In the genomic region with DNA sequence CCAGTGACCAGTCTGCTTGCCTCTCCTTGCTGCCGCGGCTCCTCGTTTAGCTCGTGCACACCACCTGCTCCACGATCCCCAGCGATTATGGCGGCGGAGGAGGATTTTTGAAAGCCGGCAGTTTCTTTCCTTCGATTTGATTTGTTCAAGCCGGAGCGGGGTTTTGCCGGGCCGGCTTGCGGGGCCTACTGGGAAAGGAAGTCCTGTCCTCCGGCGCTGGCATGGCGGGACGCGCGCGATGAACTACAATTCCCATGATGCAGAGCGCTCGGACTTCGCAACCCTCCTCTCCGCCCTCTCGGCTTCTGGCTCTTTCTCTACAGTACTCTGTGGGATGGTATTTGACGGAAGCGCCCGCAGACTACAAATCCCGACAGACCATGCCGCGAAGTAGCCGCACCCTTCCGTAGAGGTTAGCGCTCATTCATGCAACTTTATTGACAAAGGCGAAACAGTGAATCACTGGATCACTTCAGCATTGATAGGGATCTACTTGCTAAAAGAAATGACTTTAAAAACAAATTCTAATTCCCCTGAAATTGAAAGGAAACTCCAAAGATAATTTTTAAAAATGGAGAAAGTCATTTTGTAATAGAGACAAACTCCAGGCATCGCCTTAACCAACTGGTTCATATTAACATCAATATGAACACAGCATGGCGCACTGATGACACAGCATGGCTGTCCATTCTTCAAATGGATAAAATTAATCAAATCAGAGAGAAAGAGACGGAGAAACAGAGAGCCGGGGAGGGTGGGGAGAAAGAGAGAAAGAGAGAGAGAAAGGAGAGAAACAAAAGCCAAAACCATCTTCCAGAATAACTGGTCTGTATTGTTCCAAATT, we compare ENCODE assay signal across 7 mouse cellular contexts. TPM values are rescaled to one million over a fixed set of nuclear protein-coding genes. Genes with fewer than 3 reads are reported as not detected.
A peak's percentile ranks its signal among the peaks of the same experiment; 100 is the strongest.
DNase-seq lines count a peak whose midpoint lies in the region; ATAC-seq lines count a peak whose summit lies in the region.

No protein-coding gene starts in this region.

- intact Hi-C loops in gastrocnemius, postnatal 36 days (cut with DNase I) = no loop called here
- intact Hi-C loops in left cerebral cortex, postnatal 25 days (cut with DNase I) = no loop called here

- H3K4me2 ChIP-seq in intestine, embryonic 15.5 days (replicated peaks) = peak overlapping the region; percentile 86

- ATAC-seq in intestine, embryonic 15.5 days = peak; percentile 99

- no peaks in the 10 kb centered on the region for H3K27me3 ChIP-seq in intestine, embryonic 15.5 days (replicated peaks)
- H3K27me3 ChIP-seq in midbrain, embryonic 10.5 days (ENCODE audit: low read depth, poor library complexity, severe bottlenecking) = no peaks in the 10 kb centered on the region

- H3K9me3 ChIP-seq in intestine, embryonic 15.5 days = no peaks in the 10 kb centered on the region
- no peaks in the 10 kb centered on the region for H3K9me3 ChIP-seq in midbrain, embryonic 10.5 days (replicated peaks)

- WGBS in intestine, embryonic 15.5 days = 5% methylated on average over 41 of the region's 41 CpGs
- 5% methylated on average over 41 of the region's 41 CpGs for WGBS in midbrain, embryonic 10.5 days

- peaks cover 9% of the 10 kb centered on the region for H3K4me1 ChIP-seq in intestine, embryonic 15.5 days (replicated peaks)
- peaks cover 26% of the 10 kb centered on the region for H3K4me1 ChIP-seq in midbrain, embryonic 10.5 days

- 0 out of 2 replicates have a peak, but pooled peaks cover 4% of the 10 kb centered on the region for H3K36me3 ChIP-seq in intestine, embryonic 15.5 days
- H3K36me3 ChIP-seq in midbrain, embryonic 10.5 days = peaks cover 18% of the 10 kb centered on the region

- peak overlapping the region; percentile 93 for H3K9ac ChIP-seq in intestine, embryonic 15.5 days

- peak overlapping the region; percentile 87 for H3K4me3 ChIP-seq in intestine, embryonic 15.5 days (replicated peaks)
- H3K4me3 ChIP-seq in midbrain, embryonic 10.5 days = peak overlapping the region; percentile 96

- H3K27ac ChIP-seq in intestine, embryonic 15.5 days = peak overlapping the region; percentile 78
- peak overlapping the region; percentile 94 for H3K27ac ChIP-seq in midbrain, embryonic 10.5 days (replicated peaks)

- peak; percentile 99 for DNase-seq in adrenal gland, adult 2 months
- DNase-seq in embryo, embryonic 11.5 days (ENCODE audit: low read depth, low spot score) = peak; percentile 95
- peak; percentile 95 to 96 for DNase-seq in gastrocnemius, postnatal 36 days
- peak; percentile 99 to 100 for DNase-seq in left cerebral cortex, postnatal 25 days (ENCODE audit: low spot score in 2 of 2)
- DNase-seq in midbrain, embryonic 10.5 days (ENCODE audit: low spot score) = peak; percentile 99
- DNase-seq in right cerebral cortex, postnatal 4 days = peak; percentile 94

RNA-seq across cellular contexts. Expression of gene Zc3h7b, which starts 14.8 kb away (rescaled TPM):
- 10 to 100 TPM; 62.9 to 87.9 TPM for total RNA-seq in adrenal gland, adult 2 months (2021)
- 54.0 and 60.6 TPM in 2 replicates for polyA plus RNA-seq in adrenal gland, adult 2 months (2012; rRNA removed)
- 10 to 100 TPM; 27.3 to 28.3 TPM for total RNA-seq in gastrocnemius, postnatal 36 days (2021)
- polyA plus RNA-seq in intestine, embryonic 15.5 days (2015; fragmentation: Nextera tagmentation; extraction: Ambion mirVana) = 16.8 and 17.2 TPM in 2 replicates
- total RNA-seq in left cerebral cortex, postnatal 25 days (2021) = 100 to 1,000 TPM; 174 to 178 TPM
- polyA plus RNA-seq in midbrain, embryonic 10.5 days (2016; fragmentation: Nextera tagmentation; extraction: Ambion mirVana) = 36.3 and 41.4 TPM in 2 replicates

RNA-seq across cellular contexts. Expression of gene Rangap1, which starts 15.3 kb away (rescaled TPM):
- 10 to 100 TPM; 57.1 to 73.0 TPM for total RNA-seq in adrenal gland, adult 2 months (2021)
- 20.8 and 24.9 TPM in 2 replicates for polyA plus RNA-seq in adrenal gland, adult 2 months (2012; rRNA removed)
- total RNA-seq in gastrocnemius, postnatal 36 days (2021) = 10 to 100 TPM; 18.9 to 19.5 TPM
- polyA plus RNA-seq in intestine, embryonic 15.5 days (2015; fragmentation: Nextera tagmentation; extraction: Ambion mirVana) = 95.0 and 102 TPM in 2 replicates
- 100 to 1,000 TPM; 210 to 216 TPM for total RNA-seq in left cerebral cortex, postnatal 25 days (2021)
- 187 and 192 TPM in 2 replicates for polyA plus RNA-seq in midbrain, embryonic 10.5 days (2016; fragmentation: Nextera tagmentation; extraction: Ambion mirVana)

RNA-seq across cellular contexts. Expression of gene Chadl, which starts 32.9 kb away (rescaled TPM):
- total RNA-seq in adrenal gland, adult 2 months (2021) = 1 to 10 TPM; 2.3 to 4.4 TPM
- polyA plus RNA-seq in adrenal gland, adult 2 months (2012; rRNA removed) = 32.2 and 38.7 TPM in 2 replicates
- 1 to 10 TPM in 1 of 2 experiments, under 1 TPM in 1; 0.67 to 1.4 TPM for total RNA-seq in gastrocnemius, postnatal 36 days (2021)
- 2.8 and 2.9 TPM in 2 replicates for polyA plus RNA-seq in intestine, embryonic 15.5 days (2015; fragmentation: Nextera tagmentation; extraction: Ambion mirVana)
- 10 to 100 TPM; 16.2 to 20.7 TPM for total RNA-seq in left cerebral cortex, postnatal 25 days (2021)
- 2.4 and 2.5 TPM in 2 replicates for polyA plus RNA-seq in midbrain, embryonic 10.5 days (2016; fragmentation: Nextera tagmentation; extraction: Ambion mirVana)

Comparison
In these comparisons a context has a peak if more than half of its experiments do, and no peak if none do; other contexts are left out.
1. Peak in every context shown above with its lines: DNase-seq, ATAC-seq, H3K4me3 ChIP-seq and H3K27ac ChIP-seq.